Mouse (Mus musculus): Measurements from ENCODE around the gene Eif2s3x. TPM values are rescaled to one million over a fixed set of nuclear protein-coding genes. Genes with fewer than 3 reads are reported as not detected.

Gene Eif2s3x
- polyA plus RNA-seq, 1 experiment = 17.2 TPM

GRCm38 (mm10) chrX:94142004-94142771, 70.5 kb downstream of the Eif2s3x start:
- TF ChIP-seq GATA1 (IDR thresholded peaks at IDR 0.05; ENCODE audit: low read length) = no peak

GRCm38 (mm10) chrX:94140080-94140479, 72.6 kb downstream of the Eif2s3x start:
- TF ChIP-seq GATA1 (IDR thresholded peaks at IDR 0.05; ENCODE audit: low read length) = no peak

Other genes with a start within 250 kb of the Eif2s3x start
- gene AU015836, start 244.2 kb downstream of the Eif2s3x start, polyA plus RNA-seq (2012) = 0.03 TPM in 1 of 2 replicates, not detected in the other
- 2.1 and 2.6 TPM in 2 replicates for gene Zfx, start 89.2 kb downstream of the Eif2s3x start, polyA plus RNA-seq (2012)
- gene Klhl15, start 21.7 kb upstream of the Eif2s3x start, polyA plus RNA-seq (2012) = 45.7 and 62.7 TPM in 2 replicates
- gene Fam90a1b, start 153.9 kb upstream of the Eif2s3x start, polyA plus RNA-seq (2012) = not detected in 2 replicates
- gene Apoo, start 154.3 kb upstream of the Eif2s3x start, polyA plus RNA-seq (2012) = 0.88 and 1.0 TPM in 2 replicates